Mouse (Mus musculus) stomach, embryonic 16.5 days (tissue): Measurements from ENCODE around the gene Ascc2. TPM values are rescaled to one million over a fixed set of nuclear protein-coding genes. Genes with fewer than 3 reads are reported as not detected.

Experiments used
- ATAC-seq: fragments of 200-750 bp; cut with Nextera tagmentation; 2 replicates; pipeline ENCODE4 v1.8.0; 2017; ENCODE audit warnings: moderate number of reproducible peaks, moderate TSS enrichment; ENCODE audit not compliant: insufficient read depth, low FRiP score
- H3K27ac ChIP-seq: fragments of 300-500 bp; sonication (generic); 2 replicates; pipeline ENCODE4 v1.5.1; 2014; ENCODE audit warnings: low read length
- H3K27me3 ChIP-seq: fragments of 300-500 bp; sonication (generic); 2 replicates; pipeline ENCODE4 v1.6.1; 2014; ENCODE audit warnings: low read length, control low read depth, mixed read lengths; ENCODE audit not compliant: control insufficient read depth, insufficient read depth
- H3K36me3 ChIP-seq: fragments of 300-500 bp; sonication (generic); 2 replicates; pipeline ENCODE4 v1.6.1; 2014; ENCODE audit warnings: low read length; ENCODE audit not compliant: control insufficient read depth, insufficient read depth
- H3K4me1 ChIP-seq: fragments of 300-500 bp; sonication (generic); 2 replicates; pipeline ENCODE4 v1.6.1; 2014; ENCODE audit warnings: low read length, control low read depth, mixed read lengths; ENCODE audit not compliant: control insufficient read depth, insufficient read depth
- H3K4me2 ChIP-seq: fragments of 300-500 bp; sonication (generic); 2 replicates; pipeline ENCODE4 v1.6.1; 2014; ENCODE audit warnings: low read depth, low read length, mixed read lengths
- H3K4me3 ChIP-seq: fragments of 300-500 bp; sonication (generic); replicated peaks from 2 replicates; pipeline ENCODE4 v1.5.1; 2014; ENCODE audit warnings: mild to moderate bottlenecking, low read length
- H3K9ac ChIP-seq: fragments of 300-500 bp; sonication (generic); 2 replicates; pipeline ENCODE4 v1.6.1; 2014; ENCODE audit warnings: low read length
- H3K9me3 ChIP-seq: fragments of 300-500 bp; sonication (generic); replicated peaks from 2 replicates; pipeline ENCODE4 v1.6.1; 2016; ENCODE audit warnings: low read length, control low read depth; ENCODE audit not compliant: control insufficient read depth
- WGBS: fragments of 180-500 bp; shearing (Covaris S2); extraction: QIAGEN DNeasy Blood & Tissue Kit; methylation state at CpG from one replicate; pipeline ENCODE4 v1.1.7; 2014; 5-methylcytosine and 5-hydroxymethylcytosine counted together
- polyA plus RNA-seq: library from polyadenylated mRNA; unstranded; fragments of >200 nt; fragmentation: Nextera tagmentation; extraction: Ambion mirVana; gene quantifications from 2 replicates; pipeline ENCODE4 v1.2.1, GENCODE M21; 2015

Ascc2 gene
- 34.2 and 37.1 TPM in 2 replicates for polyA plus RNA-seq

DNA sequence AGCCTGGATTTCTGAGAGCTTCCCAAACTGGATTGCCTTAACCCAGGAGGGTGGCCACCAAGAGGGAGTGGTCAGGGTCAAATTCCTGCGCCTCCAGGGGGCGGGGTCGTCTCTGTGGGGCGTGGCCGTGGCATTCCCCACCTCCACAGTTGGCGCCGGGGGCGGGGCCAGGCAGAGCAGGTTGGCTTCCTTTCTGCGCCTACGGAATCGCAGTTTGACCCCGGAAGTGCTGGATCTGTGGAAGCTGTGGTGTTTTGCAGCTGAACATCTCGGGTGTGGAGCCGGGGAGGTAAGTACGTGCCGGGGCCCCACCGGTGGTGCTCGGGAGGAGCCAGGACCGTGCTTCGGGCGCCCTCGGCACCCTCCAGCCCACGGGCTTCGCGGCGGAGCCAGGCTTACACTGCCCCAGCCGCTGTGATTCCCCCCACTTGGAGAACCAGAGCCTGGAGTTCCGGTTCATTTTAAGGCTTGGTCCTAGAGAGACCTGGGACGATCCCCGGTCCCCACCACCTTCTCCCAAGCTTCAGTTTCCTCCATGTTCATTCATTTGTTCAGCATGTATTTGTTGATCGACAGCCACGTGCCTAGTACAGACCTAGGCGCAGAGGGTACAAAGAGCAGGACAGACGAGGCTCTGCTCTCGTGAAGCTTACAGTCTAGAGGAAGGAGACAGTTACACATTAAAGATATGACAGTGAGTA is at the start of gene Ascc2:
Ascc2 (plus strand) TSS at position 214 of the 701 bp plus-strand sequence.
- Histone ChIP-seq H3K36me3 (no peaks in the 10 kb centered on the region), H3K9ac (peak within 1 kb of the TSS; percentile 75), H3K9me3 (no peaks in the 10 kb centered on the region), H3K4me3 (peak within 1 kb of the TSS; percentile 76), H3K4me1 (peaks cover 13% of the 10 kb centered on the region), H3K27me3 (no peaks in the 10 kb centered on the region), H3K4me2 (peak within 1 kb of the TSS; percentile 79), H3K27ac (peak within 1 kb of the TSS; percentile 89)
- under 1% methylated on average over 33 of the region's 35 CpGs for WGBS
- ATAC-seq: peak; percentile 97

DNA sequence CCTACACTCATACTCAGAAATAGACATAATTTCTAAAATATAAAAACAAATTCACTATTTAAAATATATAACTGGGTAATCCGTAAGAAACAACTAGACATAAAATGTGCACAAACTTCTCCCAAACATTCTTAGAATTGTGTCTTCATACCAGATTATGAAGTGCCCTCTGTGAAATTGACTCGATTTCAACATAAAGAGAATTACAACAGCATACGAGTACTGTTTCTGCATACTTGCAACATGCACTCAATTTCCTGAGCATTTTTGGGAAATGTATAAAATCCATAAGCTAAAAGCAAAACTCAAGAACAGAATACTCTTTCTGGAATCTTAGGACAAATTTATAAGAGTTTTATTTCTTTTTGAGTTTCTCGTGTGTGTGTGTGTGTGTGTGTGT is 45.7 kb upstream of the Ascc2 start:
- Histone ChIP-seq H3K4me2 (0 out of 2 replicates have a peak overlapping the region, but pooled peaks have one; percentile 10), H3K9me3 (no peaks in the 10 kb centered on the region), H3K27me3 (no peaks in the 10 kb centered on the region), H3K4me3 (no peak overlapping the region), H3K4me1 (peaks cover 3% of the 10 kb centered on the region), H3K9ac (no peak overlapping the region), H3K36me3 (no peaks in the 10 kb centered on the region), H3K27ac (no peak overlapping the region)
- no peak for ATAC-seq
- WGBS: 82% methylated on average over 4 of the region's 4 CpGs

DNA sequence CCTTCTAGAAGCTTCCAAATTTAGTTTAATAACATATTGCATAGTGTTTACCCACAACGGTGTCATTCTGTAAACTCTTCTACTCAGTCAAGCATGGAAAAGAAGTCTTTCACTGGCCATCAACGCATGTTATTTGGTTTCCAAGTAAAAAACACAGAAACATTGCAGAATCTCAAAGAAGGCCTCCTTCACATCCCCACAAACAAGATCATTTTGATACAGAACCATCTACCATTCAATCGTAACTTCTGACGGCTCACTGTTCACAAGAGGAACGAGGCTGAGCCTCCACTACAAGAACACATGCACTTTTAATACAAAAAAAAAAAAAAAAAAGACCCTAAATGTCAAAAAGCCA is 44.1 kb upstream of the Ascc2 start:
- Histone ChIP-seq H3K9me3 (no peaks in the 10 kb centered on the region), H3K9ac (peak overlapping the region; percentile 59), H3K4me3 (peak overlapping the region; percentile 97), H3K27me3 (no peaks in the 10 kb centered on the region), H3K4me2 (peak overlapping the region; percentile 73), H3K27ac (no peak overlapping the region), H3K4me1 (peaks cover 3% of the 10 kb centered on the region), H3K36me3 (no peaks in the 10 kb centered on the region)
- WGBS: 20% methylated on average over 5 of the region's 5 CpGs
- no peak for ATAC-seq

DNA sequence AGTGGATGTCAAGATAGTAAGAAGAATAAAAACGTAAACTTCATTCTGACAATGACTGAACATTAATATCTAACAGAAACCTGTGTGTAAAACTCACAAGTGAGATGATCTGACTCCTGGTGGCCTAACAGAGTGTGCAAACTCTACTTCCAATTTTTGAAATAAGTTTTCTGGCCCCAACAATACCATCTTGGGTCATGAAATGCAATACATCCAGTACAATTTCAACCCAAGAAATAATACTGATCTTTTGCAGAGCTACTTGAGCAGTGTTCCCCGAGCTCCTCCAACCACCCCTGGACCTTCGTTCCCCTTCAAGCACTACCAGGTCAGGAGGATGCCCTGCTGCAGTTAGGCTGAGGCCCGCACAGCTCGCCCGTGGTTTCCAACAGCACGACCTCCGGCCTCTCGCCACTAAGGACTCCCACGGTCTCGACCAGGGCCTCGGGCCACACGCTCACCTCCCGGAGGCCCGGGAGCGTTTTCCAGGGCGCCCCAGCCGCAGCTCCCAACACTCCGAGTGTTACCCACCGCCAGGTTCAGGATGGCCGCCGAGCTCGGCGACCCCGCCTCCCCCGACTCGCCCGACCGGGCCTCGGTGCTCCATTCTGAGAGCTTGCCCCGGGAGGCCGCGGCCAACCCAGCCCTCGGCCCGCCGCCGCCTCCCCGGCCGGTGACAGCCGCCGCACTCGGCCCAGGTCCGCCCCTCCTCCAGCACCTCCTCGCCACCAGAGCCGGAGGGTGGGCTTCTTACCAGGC is 43.5 kb upstream of the Ascc2 start:
- peak; percentile 86 for ATAC-seq
- no peaks in the 10 kb centered on the region for H3K9me3 ChIP-seq
- H3K27me3 ChIP-seq: no peaks in the 10 kb centered on the region
- WGBS: 1% methylated on average over 45 of the region's 45 CpGs
- H3K4me3 ChIP-seq: peak overlapping the region; percentile 97
- H3K9ac ChIP-seq: peak overlapping the region; percentile 89
- H3K36me3 ChIP-seq: no peaks in the 10 kb centered on the region
- peaks cover 3% of the 10 kb centered on the region for H3K4me1 ChIP-seq
- peak overlapping the region; percentile 92 for H3K27ac ChIP-seq
- peak overlapping the region; percentile 73 for H3K4me2 ChIP-seq

DNA sequence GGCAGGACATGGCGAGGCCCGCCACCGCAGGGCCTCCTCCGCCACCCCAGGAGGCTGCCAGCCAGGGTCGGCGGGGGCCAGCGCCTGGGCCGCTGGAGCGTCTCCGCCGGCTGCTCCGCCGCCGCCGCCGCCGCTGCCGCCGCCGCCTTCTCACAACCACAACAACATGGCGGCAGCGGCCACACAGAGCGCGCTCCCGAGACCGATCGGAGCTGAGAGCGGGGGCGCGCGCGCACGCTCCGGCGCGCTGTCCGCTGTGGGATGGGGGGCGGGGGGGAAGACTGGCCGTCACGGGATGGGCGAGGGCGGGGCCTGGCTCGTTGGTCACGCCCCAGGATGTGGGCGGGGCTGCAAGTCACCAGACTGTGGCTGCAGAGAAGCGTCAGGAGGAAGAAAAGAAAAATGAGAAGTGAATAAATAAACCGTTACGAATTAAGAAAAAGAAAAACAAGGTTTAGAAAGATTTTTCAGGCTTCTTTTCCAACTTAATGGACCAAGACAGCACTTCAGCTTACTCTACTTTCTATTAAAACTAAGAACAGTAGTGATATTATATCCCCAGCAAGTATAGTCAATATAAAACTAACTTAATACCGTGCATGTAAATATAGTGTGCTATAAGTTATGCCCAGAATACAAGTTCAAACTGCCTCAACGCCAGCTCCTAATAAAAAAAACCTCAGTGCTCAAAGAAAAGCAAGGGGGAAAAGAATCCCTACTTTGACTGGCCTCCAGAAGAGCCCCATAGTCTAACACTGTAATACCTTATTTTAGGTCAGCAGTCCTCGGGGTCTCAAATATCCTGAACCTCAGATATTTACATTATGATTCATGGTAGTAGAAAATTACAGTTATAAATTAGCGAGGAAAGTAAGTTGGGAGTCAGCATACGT is 42.7 kb upstream of the Ascc2 start, which contains the start of gene Mtmr3:
Mtmr3 (minus strand) TSS at position 256 of the 893 bp plus-strand sequence.
- Histone ChIP-seq H3K27ac (peak within 1 kb of the TSS; percentile 92), H3K4me1 (peaks cover 3% of the 10 kb centered on the region), H3K27me3 (no peaks in the 10 kb centered on the region), H3K4me2 (peak within 1 kb of the TSS; percentile 73), H3K4me3 (peak within 1 kb of the TSS; percentile 97), H3K9ac (peak within 1 kb of the TSS; percentile 89), H3K9me3 (no peaks in the 10 kb centered on the region), H3K36me3 (no peaks in the 10 kb centered on the region)
- WGBS: 3% methylated on average over 53 of the region's 53 CpGs
- ATAC-seq: peak; percentile 97

DNA sequence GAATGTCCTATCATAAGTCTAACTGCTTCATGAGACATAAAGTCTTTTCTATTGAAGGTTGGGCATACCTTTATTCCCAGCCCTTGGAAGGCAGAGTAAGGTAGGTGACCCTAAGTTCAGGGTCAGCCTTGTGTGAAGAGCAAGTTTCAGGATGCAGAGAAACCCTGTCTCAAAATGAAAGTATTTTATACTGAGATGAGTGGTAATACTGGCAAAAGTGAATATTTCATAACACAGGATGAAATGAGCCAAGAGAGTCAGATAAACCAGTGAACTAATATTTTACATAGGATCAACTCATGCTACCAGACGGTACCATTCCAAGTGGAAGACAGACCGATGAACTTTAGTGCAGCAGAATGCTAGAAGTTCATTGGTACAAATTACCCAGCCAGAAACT is 39.1 kb upstream of the Ascc2 start:
- no peak overlapping the region for H3K4me2 ChIP-seq
- no peak overlapping the region for H3K4me3 ChIP-seq
- no peak overlapping the region for H3K9ac ChIP-seq
- peaks cover 10% of the 10 kb centered on the region for H3K4me1 ChIP-seq
- H3K27me3 ChIP-seq: no peaks in the 10 kb centered on the region
- H3K9me3 ChIP-seq: no peaks in the 10 kb centered on the region
- no peak for ATAC-seq
- H3K36me3 ChIP-seq: no peaks in the 10 kb centered on the region
- WGBS: 79% methylated on average over 2 of the region's 2 CpGs
- no peak overlapping the region for H3K27ac ChIP-seq

DNA sequence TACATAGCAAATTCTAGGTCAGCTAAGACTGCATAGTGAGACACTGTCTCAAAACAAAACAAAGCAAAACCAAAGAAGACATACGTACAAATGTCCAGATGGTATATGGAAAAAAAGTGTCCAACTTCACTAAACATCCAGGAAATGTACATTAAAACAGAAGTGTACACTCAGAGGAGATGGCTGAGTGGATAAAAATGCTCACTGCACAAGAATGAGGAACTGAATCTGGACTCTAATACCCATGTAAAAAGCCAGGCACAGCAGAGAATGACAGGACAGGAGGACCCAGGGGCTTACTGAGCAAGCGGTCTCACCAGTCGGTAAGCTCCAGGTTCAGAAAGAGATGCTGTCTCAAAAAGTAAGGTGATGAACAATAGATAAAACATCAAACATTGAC is 37.6 kb upstream of the Ascc2 start:
- no peak for ATAC-seq
- Histone ChIP-seq H3K9me3 (no peaks in the 10 kb centered on the region), H3K9ac (no peak overlapping the region), H3K27ac (no peak overlapping the region), H3K36me3 (no peaks in the 10 kb centered on the region), H3K27me3 (no peaks in the 10 kb centered on the region), H3K4me3 (no peak overlapping the region), H3K4me1 (peaks cover 22% of the 10 kb centered on the region), H3K4me2 (no peak overlapping the region)
- WGBS: 78% methylated on average over 3 of the region's 3 CpGs

DNA sequence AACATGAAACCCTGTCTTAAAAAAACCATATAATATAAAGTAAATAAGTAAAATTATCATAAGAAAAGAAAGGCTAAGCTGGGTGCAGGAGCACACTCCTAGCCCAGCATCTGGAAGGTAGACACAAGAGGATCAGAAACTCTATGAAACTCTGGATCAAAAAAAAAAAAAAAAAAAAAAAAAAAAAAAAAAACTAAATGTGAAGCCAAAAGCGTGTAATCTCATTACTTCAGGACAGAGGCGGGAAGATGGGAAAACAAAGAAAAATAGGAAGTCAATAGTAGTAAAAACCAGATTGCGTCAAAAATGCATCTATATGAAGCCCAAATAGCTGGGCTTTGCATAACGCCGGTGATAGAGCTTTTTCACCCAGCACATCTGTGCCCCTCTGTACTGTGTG is 35.7 kb upstream of the Ascc2 start:
- no peak overlapping the region for H3K4me2 ChIP-seq
- no peak overlapping the region for H3K27ac ChIP-seq
- peaks cover 24% of the 10 kb centered on the region for H3K4me1 ChIP-seq
- H3K9ac ChIP-seq: no peak overlapping the region
- WGBS: 83% methylated on average over 5 of the region's 5 CpGs
- H3K27me3 ChIP-seq: no peaks in the 10 kb centered on the region
- ATAC-seq: no peak
- H3K4me3 ChIP-seq: no peak overlapping the region
- H3K36me3 ChIP-seq: no peaks in the 10 kb centered on the region
- no peaks in the 10 kb centered on the region for H3K9me3 ChIP-seq
